19 mouse cellular contexts compared by ENCODE assay signal in the genomic region with DNA sequence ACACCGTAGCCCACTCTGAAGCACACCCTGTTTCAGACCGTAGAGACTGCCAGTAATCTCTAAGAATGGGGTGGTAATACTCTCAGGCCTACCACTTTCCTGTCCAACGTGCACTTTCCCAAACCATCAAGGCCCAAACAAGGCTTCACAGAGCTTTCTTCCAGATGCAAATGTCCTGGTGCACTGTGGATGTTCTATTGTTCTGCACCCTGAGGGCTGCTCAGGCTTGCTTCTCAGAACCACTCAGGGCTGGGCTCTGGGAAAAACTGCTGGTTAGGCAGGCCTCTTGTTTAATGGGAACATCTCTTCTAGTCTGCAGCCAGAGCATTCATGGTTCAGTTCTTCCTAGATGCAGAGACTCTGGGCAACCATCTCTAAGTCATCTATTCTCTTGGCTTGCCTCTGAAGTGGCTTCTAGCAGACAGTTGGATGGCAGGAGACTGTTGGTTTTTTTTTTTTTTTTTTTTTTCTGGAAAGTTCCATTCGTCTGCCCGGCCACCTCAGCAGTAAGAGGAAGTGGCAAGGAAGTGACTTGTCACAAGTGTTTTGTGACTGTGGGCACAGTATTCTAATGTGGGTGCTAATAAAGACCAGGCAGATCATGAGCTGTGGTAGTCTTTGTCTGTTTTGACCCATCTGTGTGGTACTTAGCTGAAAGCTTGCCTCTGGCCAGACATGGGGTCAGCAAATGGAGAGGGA.
DNase-seq lines count a peak whose midpoint lies in the region; ATAC-seq and TF ChIP-seq lines count a peak whose summit lies in the region.
"Had no signal": no experiment of that assay in that cellular context is flagged by ENCODE, and none has a peak within 500 bp of the region (broad histone marks: within the 10 kb centered on the region; RNA-seq: fewer than 3 reads in every experiment).

No protein-coding gene starts in this region.

- H3K4me3 ChIP-seq in lung, embryonic 14.5 days (ENCODE audit: low read depth, low read length), result no peak overlapping the region
- no peak overlapping the region for H3K4me3 ChIP-seq in MEL (ENCODE audit: control insufficient read depth in 1 of 2, insufficient read depth in 1 of 2, low read depth in 2 of 2, low read length in 2 of 2)
- H3K4me3 ChIP-seq in embryonic facial prominence, embryonic 12.5 days, result no peak overlapping the region
- H3K4me3 ChIP-seq: gastrocnemius, adult 2 months; heart, adult 2 months; liver, embryonic 12.5 days; neural tube, embryonic 13.5 days had no signal

- H3K79me2 ChIP-seq in MEL (ENCODE audit: control insufficient read depth, insufficient read depth, low read length, poor library complexity), result no peaks in the 10 kb centered on the region

- no peaks in the 10 kb centered on the region for H3K9me3 ChIP-seq in lung, embryonic 14.5 days (ENCODE audit: low read depth, low read length)
- no peaks in the 10 kb centered on the region for H3K9me3 ChIP-seq in MEL (replicated peaks; ENCODE audit: insufficient read depth, low read length)
- no peaks in the 10 kb centered on the region for H3K9me3 ChIP-seq in embryonic facial prominence, embryonic 12.5 days
- H3K9me3 ChIP-seq: liver, embryonic 12.5 days; neural tube, embryonic 13.5 days had no signal

- H3K27ac ChIP-seq in lung, embryonic 14.5 days (ENCODE audit: low read depth), result 0 out of 2 replicates have a peak overlapping the region, but pooled peaks have one; percentile 6
- H3K27ac ChIP-seq in MEL (ENCODE audit: control insufficient read depth, low read depth, low read length), result no peak overlapping the region
- H3K27ac ChIP-seq in embryonic facial prominence, embryonic 12.5 days, result peak overlapping the region; percentile 32; the same call in 1 of the 2 replicates
- H3K27ac ChIP-seq: gastrocnemius, adult 2 months; heart, adult 2 months; hindbrain, postnatal 0 days; liver, embryonic 12.5 days; neural tube, embryonic 13.5 days had no signal

- WGBS in lung, embryonic 14.5 days, result 83% methylated on average over 5 of the region's 5 CpGs
- WGBS in embryonic facial prominence, embryonic 12.5 days, result 76% methylated on average over 5 of the region's 5 CpGs

- TF ChIP-seq POLR2A in MEL (IDR thresholded peaks at IDR 0.05; ENCODE audit: control insufficient read depth in 1 of 2, insufficient read depth in 1 of 2, low read depth in 1 of 2, low read length in 2 of 2, poor library complexity in 1 of 2), result no peak

- no peak for TF ChIP-seq CTCF in lung, embryonic 14.5 days (IDR thresholded peaks at IDR 0.05; ENCODE audit: low read depth)
- TF ChIP-seq CTCF in MEL (IDR thresholded peaks at IDR 0.05 in 2 of 3, conservative IDR thresholded peaks at IDR 0.05 in 1 of 3; ENCODE audit: control insufficient read depth in 1 of 3, insufficient read depth in 1 of 3, low read depth in 2 of 3, low read length in 3 of 3, poor library complexity in 1 of 3, severe bottlenecking in 1 of 3), result no peak

- no peak overlapping the region for H3K4me2 ChIP-seq in lung, embryonic 14.5 days
- H3K4me2 ChIP-seq in embryonic facial prominence, embryonic 12.5 days (replicated peaks), result no peak overlapping the region
- H3K4me2 ChIP-seq: liver, embryonic 12.5 days; midbrain, embryonic 11.5 days; neural tube, embryonic 13.5 days had no signal

- H3K4me1 ChIP-seq in lung, embryonic 14.5 days (ENCODE audit: insufficient read depth), result peaks cover 11% of the 10 kb centered on the region; the same call in 1 of the 2 replicates
- no peaks in the 10 kb centered on the region for H3K4me1 ChIP-seq in MEL (ENCODE audit: control insufficient read depth in 1 of 2, insufficient read depth in 2 of 2, low read length in 2 of 2)
- H3K4me1 ChIP-seq in embryonic facial prominence, embryonic 12.5 days, result peaks cover 24% of the 10 kb centered on the region
- H3K4me1 ChIP-seq: liver, embryonic 12.5 days had no signal

- no peak for TF ChIP-seq RAD21 in MEL (IDR thresholded peaks at IDR 0.05; ENCODE audit: low read depth, low read length)

- no peaks in the 10 kb centered on the region for H3K27me3 ChIP-seq in lung, embryonic 14.5 days (ENCODE audit: insufficient read depth, low read length)
- H3K27me3 ChIP-seq in MEL (ENCODE audit: control insufficient read depth in 1 of 2, insufficient read depth in 2 of 2, low read length in 2 of 2), result no peaks in the 10 kb centered on the region
- no peaks in the 10 kb centered on the region for H3K27me3 ChIP-seq in embryonic facial prominence, embryonic 12.5 days
- H3K27me3 ChIP-seq: liver, embryonic 12.5 days; neural tube, embryonic 13.5 days had no signal

- ATAC-seq in lung, embryonic 14.5 days (ENCODE audit: insufficient read depth), result no peak
- ATAC-seq in embryonic facial prominence, embryonic 12.5 days (ENCODE audit: insufficient number of reproducible peaks, insufficient read depth, low FRiP score, low TSS enrichment), result no peak
- ATAC-seq in megakaryocyte, adult 5-6 weeks (ENCODE audit: poor library complexity, severe bottlenecking), result peak; percentile 43
- ATAC-seq: CD4-positive, CD25-positive, alpha-beta regulatory T cell, adult 4 months; hindbrain, postnatal 0 days; liver, embryonic 12.5 days had no signal

- no peak overlapping the region for H3K9ac ChIP-seq in lung, embryonic 14.5 days
- H3K9ac ChIP-seq in MEL (ENCODE audit: control insufficient read depth, low read depth, low read length, poor library complexity, severe bottlenecking), result no peak overlapping the region
- H3K9ac ChIP-seq in embryonic facial prominence, embryonic 12.5 days, result no peak overlapping the region
- H3K9ac ChIP-seq: liver, embryonic 12.5 days; neural tube, embryonic 13.5 days had no signal

- TF ChIP-seq EP300 in MEL (IDR thresholded peaks at IDR 0.05; ENCODE audit: low read depth in 1 of 2, low read length in 2 of 2), result no peak

- H3K36me3 ChIP-seq in lung, embryonic 14.5 days (ENCODE audit: insufficient read depth), result no peaks in the 10 kb centered on the region
- no peaks in the 10 kb centered on the region for H3K36me3 ChIP-seq in MEL (ENCODE audit: control insufficient read depth in 1 of 2, insufficient read depth in 2 of 2, low read length in 2 of 2)
- H3K36me3 ChIP-seq in embryonic facial prominence, embryonic 12.5 days, result no peaks in the 10 kb centered on the region
- H3K36me3 ChIP-seq: liver, embryonic 12.5 days; neural tube, embryonic 13.5 days had no signal

- DNase-seq in lung, embryonic 14.5 days, result no peak
- DNase-seq in lung, postnatal 14 days, result no peak
- no peak for DNase-seq in MEL (ENCODE audit: low read depth, low spot score)
- DNase-seq in ovary, postnatal 14 days (ENCODE audit: low spot score), result no peak
- no peak for DNase-seq in ovary, adult 18-20 months (ENCODE audit: low spot score)
- DNase-seq: cerebellum, adult 9-11 months; gastrocnemius, adult 2 months; heart, adult 2 months; kidney, adult 8-10 months; lung, postnatal 10 days; right cerebral cortex, postnatal 4 days; thymus, postnatal 25 days had no signal

TF ChIP-seq in MEL, 35 proteins besides CTCF, POLR2A, EP300 and RAD21:
- no peak for TF ChIP-seq MAFK (IDR thresholded peaks at IDR 0.05; ENCODE audit: borderline replicate concordance, low read depth, low read length)
- peak; percentile 85 for TF ChIP-seq ZNF384 (IDR thresholded peaks at IDR 0.05; ENCODE audit: low read depth, low read length)
